9 mouse cellular contexts compared by ENCODE assay signal in the genomic region with DNA sequence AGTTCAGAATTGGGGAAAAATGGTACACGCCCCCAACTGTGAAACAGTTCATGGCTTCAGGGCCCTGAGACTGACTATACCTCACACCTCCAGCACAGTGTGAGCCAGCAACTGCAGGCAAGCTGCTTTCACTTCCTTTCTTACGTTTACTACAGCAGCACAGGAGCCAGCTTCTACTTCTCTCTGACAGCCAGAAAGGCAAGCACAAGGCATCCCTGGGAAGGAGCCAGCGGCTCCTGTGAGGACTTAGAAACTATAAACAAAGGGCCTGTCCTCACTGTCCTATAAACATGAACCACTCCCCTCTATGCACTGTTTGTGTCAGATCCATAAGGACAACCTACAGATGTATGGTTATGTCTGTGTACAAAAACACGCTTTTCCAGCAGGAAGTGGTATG.
DNase-seq lines count a peak whose midpoint lies in the region; ATAC-seq and TF ChIP-seq lines count a peak whose summit lies in the region.
"Had no signal": no experiment of that assay in that cellular context is flagged by ENCODE, and none has a peak within 500 bp of the region (broad histone marks: within the 10 kb centered on the region; RNA-seq: fewer than 3 reads in every experiment).

No protein-coding gene starts in this region.

- no peak overlapping the region for H3K9ac ChIP-seq in lung, embryonic 14.5 days
- H3K9ac ChIP-seq in midbrain, embryonic 15.5 days: no peak overlapping the region
- H3K9ac ChIP-seq: liver, embryonic 15.5 days had no signal

- H3K36me3 ChIP-seq in lung, embryonic 14.5 days (ENCODE audit: insufficient read depth): peaks cover 15% of the 10 kb centered on the region; the same call in 1 of the 2 replicates
- peaks cover 13% of the 10 kb centered on the region for H3K36me3 ChIP-seq in midbrain, embryonic 15.5 days (replicated peaks)

- WGBS in lung, embryonic 14.5 days: 28% methylated on average over 4 of the region's 4 CpGs
- 50% methylated on average over 4 of the region's 4 CpGs for WGBS in lung, adult 2 months
- 75% methylated on average over 4 of the region's 4 CpGs for WGBS in midbrain, embryonic 15.5 days

- H3K4me2 ChIP-seq in lung, embryonic 14.5 days: peak overlapping the region; percentile 18; the same call in 1 of the 2 replicates
- H3K4me2 ChIP-seq in midbrain, embryonic 15.5 days: no peak overlapping the region
- H3K4me2 ChIP-seq: liver, embryonic 15.5 days had no signal

- H3K27me3 ChIP-seq in lung, embryonic 14.5 days (ENCODE audit: insufficient read depth, low read length): no peaks in the 10 kb centered on the region
- no peaks in the 10 kb centered on the region for H3K27me3 ChIP-seq in midbrain, embryonic 15.5 days (replicated peaks)
- H3K27me3 ChIP-seq: liver, embryonic 15.5 days had no signal

- DNase-seq in lung, embryonic 14.5 days: peak; percentile 91
- no peak for DNase-seq in lung, adult 2 months
- no peak for DNase-seq in urinary bladder, postnatal 4 days (ENCODE audit: low spot score in 2 of 2)
- DNase-seq: gastrocnemius, postnatal 10 days had no signal

- TF ChIP-seq POLR2A in lung, adult 2 months (IDR thresholded peaks at IDR 0.05; ENCODE audit: borderline replicate concordance, extremely low read depth, low read depth, low read length): no peak

- no peaks in the 10 kb centered on the region for H3K9me3 ChIP-seq in lung, embryonic 14.5 days (ENCODE audit: low read depth, low read length)
- H3K9me3 ChIP-seq in midbrain, embryonic 15.5 days: no peaks in the 10 kb centered on the region
- H3K9me3 ChIP-seq: liver, embryonic 15.5 days had no signal

- TF ChIP-seq CTCF in lung, embryonic 14.5 days (IDR thresholded peaks at IDR 0.05; ENCODE audit: low read depth): no peak
- TF ChIP-seq CTCF in lung, adult 2 months (IDR thresholded peaks at IDR 0.05; ENCODE audit: insufficient read depth, low read length): no peak

- ATAC-seq in lung, embryonic 14.5 days (ENCODE audit: insufficient read depth): peak; percentile 92
- ATAC-seq in activated CD4-positive, CD25-positive, alpha-beta regulatory T cell, adult 4 months: peak; percentile 28
- ATAC-seq in inflammation-experienced regulatory T-cells, adult 6 months: peak; percentile 30
- ATAC-seq in neutrophil, adult 5-6 weeks (ENCODE audit: extremely low read depth, insufficient number of reproducible peaks, low FRiP score, poor library complexity, severe bottlenecking): peak; percentile 73; the same call in 1 of the 2 replicates
- ATAC-seq in midbrain, embryonic 15.5 days (replicated peaks): no peak

- H3K4me3 ChIP-seq in lung, embryonic 14.5 days (ENCODE audit: low read depth, low read length): no peak overlapping the region
- H3K4me3 ChIP-seq in lung, adult 2 months (replicated peaks; ENCODE audit: extremely low read depth, low read depth, low read length): no peak overlapping the region
- no peak overlapping the region for H3K4me3 ChIP-seq in midbrain, embryonic 15.5 days
- H3K4me3 ChIP-seq: liver, embryonic 15.5 days had no signal

- H3K4me1 ChIP-seq in lung, embryonic 14.5 days (ENCODE audit: insufficient read depth): no peaks in the 10 kb centered on the region
- H3K4me1 ChIP-seq in lung, adult 2 months (ENCODE audit: control insufficient read depth, insufficient read depth, low read length): peaks cover 10% of the 10 kb centered on the region
- no peaks in the 10 kb centered on the region for H3K4me1 ChIP-seq in midbrain, embryonic 15.5 days

- H3K27ac ChIP-seq in lung, embryonic 14.5 days (ENCODE audit: low read depth): peak overlapping the region; percentile 65
- no peak overlapping the region for H3K27ac ChIP-seq in midbrain, embryonic 15.5 days
- H3K27ac ChIP-seq: liver, embryonic 15.5 days had no signal
